In genomic region chr15:77740511-77741297, GRCm38 (mm10) we compare ENCODE assay signal across 15 mouse cellular contexts. TPM values are rescaled to one million over a fixed set of nuclear protein-coding genes. Genes with fewer than 3 reads are reported as not detected.
DNase-seq lines count a peak whose midpoint lies in the region; ATAC-seq and TF ChIP-seq lines count a peak whose summit lies in the region.
"Had no signal": no experiment of that assay in that cellular context is flagged by ENCODE, and none has a peak within 500 bp of the region (broad histone marks: within the 10 kb centered on the region; RNA-seq: fewer than 3 reads in every experiment).

No protein-coding gene starts in this region.

- no peaks in the 10 kb centered on the region for H3K9me3 ChIP-seq in heart, embryonic 11.5 days (replicated peaks; ENCODE audit: control insufficient read depth, low read length)
- H3K9me3 ChIP-seq in midbrain, postnatal 0 days (ENCODE audit: low read length) = no peaks in the 10 kb centered on the region
- no peaks in the 10 kb centered on the region for H3K9me3 ChIP-seq in midbrain, embryonic 13.5 days
- H3K9me3 ChIP-seq in intestine, postnatal 0 days (ENCODE audit: control insufficient read depth) = no peaks in the 10 kb centered on the region
- no peaks in the 10 kb centered on the region for H3K9me3 ChIP-seq in forebrain, embryonic 13.5 days (replicated peaks)
- H3K9me3 ChIP-seq: heart, embryonic 15.5 days; limb, embryonic 10.5 days; midbrain, embryonic 10.5 days had no signal

- no peak overlapping the region for H3K9ac ChIP-seq in heart, adult 2 months (ENCODE audit: low read depth, low read length)
- H3K9ac ChIP-seq in heart, embryonic 11.5 days (ENCODE audit: low read depth, low read length) = no peak overlapping the region
- H3K9ac ChIP-seq in midbrain, postnatal 0 days (replicated peaks; ENCODE audit: low read length, poor library complexity, severe bottlenecking) = no peak overlapping the region
- H3K9ac ChIP-seq in midbrain, embryonic 13.5 days (replicated peaks) = no peak overlapping the region
- no peak overlapping the region for H3K9ac ChIP-seq in intestine, postnatal 0 days (ENCODE audit: low read depth, low read length)
- no peak overlapping the region for H3K9ac ChIP-seq in forebrain, embryonic 13.5 days
- H3K9ac ChIP-seq: heart, embryonic 15.5 days had no signal

- H3K27me3 ChIP-seq in heart, adult 2 months (ENCODE audit: control insufficient read depth, insufficient read depth, low read length) = no peaks in the 10 kb centered on the region
- H3K27me3 ChIP-seq in heart, embryonic 11.5 days (ENCODE audit: control insufficient read depth, insufficient read depth, low read length) = no peaks in the 10 kb centered on the region; the same call in 1 of the 2 replicates
- no peaks in the 10 kb centered on the region for H3K27me3 ChIP-seq in midbrain, postnatal 0 days (ENCODE audit: insufficient read depth, low read length)
- no peaks in the 10 kb centered on the region for H3K27me3 ChIP-seq in midbrain, embryonic 13.5 days
- H3K27me3 ChIP-seq in intestine, postnatal 0 days (replicated peaks; ENCODE audit: control insufficient read depth, insufficient read depth, low read length) = peaks cover 9% of the 10 kb centered on the region
- no peaks in the 10 kb centered on the region for H3K27me3 ChIP-seq in forebrain, embryonic 13.5 days

- TF ChIP-seq POLR2A in heart, adult 2 months (IDR thresholded peaks at IDR 0.05; ENCODE audit: insufficient read depth, low read depth, low read length) = no peak

- intact Hi-C loops in heart, adult 2 months (cut with DNase I) = no loop called here

- no peak for ATAC-seq in heart, embryonic 11.5 days (replicated peaks; ENCODE audit: insufficient number of reproducible peaks, low FRiP score, low TSS enrichment)
- no peak for ATAC-seq in midbrain, postnatal 0 days (ENCODE audit: low FRiP score)
- ATAC-seq in midbrain, embryonic 13.5 days = no peak
- peak; percentile 84 for ATAC-seq in intestine, postnatal 0 days
- ATAC-seq in forebrain, embryonic 13.5 days = no peak

- TF ChIP-seq EP300 in heart, adult 2 months (IDR thresholded peaks at IDR 0.05; ENCODE audit: insufficient read depth, low read depth, low read length) = no peak

- no peak overlapping the region for H3K27ac ChIP-seq in heart, adult 2 months
- no peak overlapping the region for H3K27ac ChIP-seq in heart, embryonic 11.5 days (ENCODE audit: low read depth, low read length)
- no peak overlapping the region for H3K27ac ChIP-seq in midbrain, postnatal 0 days (ENCODE audit: low read depth, low read length)
- no peak overlapping the region for H3K27ac ChIP-seq in midbrain, embryonic 13.5 days
- H3K27ac ChIP-seq in intestine, postnatal 0 days (ENCODE audit: low read depth, low read length) = no peak overlapping the region
- H3K27ac ChIP-seq in forebrain, embryonic 13.5 days = no peak overlapping the region
- H3K27ac ChIP-seq: heart, embryonic 15.5 days; limb, embryonic 10.5 days; midbrain, embryonic 10.5 days had no signal

- WGBS in heart, adult 2 months = 79% methylated on average over 9 of the region's 9 CpGs
- 73% methylated on average over 9 of the region's 9 CpGs for WGBS in heart, embryonic 11.5 days (ENCODE audit: insufficient replicate concordance)
- WGBS in midbrain, postnatal 0 days = 82% methylated on average over 9 of the region's 9 CpGs
- WGBS in midbrain, embryonic 13.5 days = 80% methylated on average over 9 of the region's 9 CpGs
- WGBS in intestine, postnatal 0 days = 54% methylated on average over 9 of the region's 9 CpGs
- WGBS in forebrain, embryonic 13.5 days = 79% methylated on average over 9 of the region's 9 CpGs

- peak; percentile 53 for TF ChIP-seq CTCF in heart, adult 2 months (IDR thresholded peaks at IDR 0.05)
- peak; percentile 51 for TF ChIP-seq CTCF in midbrain, postnatal 0 days (IDR thresholded peaks at IDR 0.05)
- TF ChIP-seq CTCF in intestine, postnatal 0 days (IDR thresholded peaks at IDR 0.05; ENCODE audit: low read depth) = peak; percentile 74

- H3K4me3 ChIP-seq in heart, adult 2 months = no peak overlapping the region
- no peak overlapping the region for H3K4me3 ChIP-seq in heart, embryonic 11.5 days (ENCODE audit: low read depth, low read length)
- H3K4me3 ChIP-seq in midbrain, postnatal 0 days (ENCODE audit: low read depth, low read length) = no peak overlapping the region
- no peak overlapping the region for H3K4me3 ChIP-seq in midbrain, embryonic 13.5 days (replicated peaks)
- no peak overlapping the region for H3K4me3 ChIP-seq in intestine, postnatal 0 days (ENCODE audit: low read depth, low read length)
- no peak overlapping the region for H3K4me3 ChIP-seq in forebrain, embryonic 13.5 days
- H3K4me3 ChIP-seq: heart, embryonic 15.5 days; limb, embryonic 10.5 days; midbrain, embryonic 10.5 days had no signal

- no peaks in the 10 kb centered on the region for H3K36me3 ChIP-seq in heart, adult 2 months (ENCODE audit: control insufficient read depth, insufficient read depth, low read length)
- H3K36me3 ChIP-seq in heart, embryonic 11.5 days (ENCODE audit: control insufficient read depth, insufficient read depth, low read length) = no peaks in the 10 kb centered on the region
- no peaks in the 10 kb centered on the region for H3K36me3 ChIP-seq in midbrain, postnatal 0 days (ENCODE audit: insufficient read depth, low read length)
- no peaks in the 10 kb centered on the region for H3K36me3 ChIP-seq in midbrain, embryonic 13.5 days
- no peaks in the 10 kb centered on the region for H3K36me3 ChIP-seq in intestine, postnatal 0 days (ENCODE audit: control insufficient read depth, insufficient read depth)
- no peaks in the 10 kb centered on the region for H3K36me3 ChIP-seq in forebrain, embryonic 13.5 days (ENCODE audit: poor library complexity, severe bottlenecking)
- H3K36me3 ChIP-seq: heart, embryonic 15.5 days; limb, embryonic 10.5 days; midbrain, embryonic 10.5 days had no signal

- DNase-seq in heart, adult 2 months = no peak
- DNase-seq in midbrain, postnatal 0 days (ENCODE audit: low spot score) = no peak
- no peak for DNase-seq in right cerebral cortex, postnatal 14 days
- no peak for DNase-seq in thymus, postnatal 10 days (ENCODE audit: low spot score in 2 of 2)
- DNase-seq: adrenal gland, postnatal 10 days; cerebellum, postnatal 25 days; kidney, postnatal 10 days had no signal

- no peaks in the 10 kb centered on the region; the same call in 1 of the 2 replicates for H3K4me1 ChIP-seq in heart, adult 2 months (ENCODE audit: control insufficient read depth, insufficient read depth, low read length)
- no peaks in the 10 kb centered on the region for H3K4me1 ChIP-seq in heart, embryonic 11.5 days (ENCODE audit: control insufficient read depth, insufficient read depth, low read length)
- H3K4me1 ChIP-seq in midbrain, postnatal 0 days (ENCODE audit: insufficient read depth, low read length) = no peaks in the 10 kb centered on the region
- H3K4me1 ChIP-seq in midbrain, embryonic 13.5 days (replicated peaks) = no peaks in the 10 kb centered on the region
- no peaks in the 10 kb centered on the region for H3K4me1 ChIP-seq in intestine, postnatal 0 days (replicated peaks; ENCODE audit: control insufficient read depth, insufficient read depth, low read length)
- no peaks in the 10 kb centered on the region for H3K4me1 ChIP-seq in forebrain, embryonic 13.5 days
- H3K4me1 ChIP-seq: heart, embryonic 15.5 days; limb, embryonic 10.5 days had no signal

- no peaks in the 10 kb centered on the region for H3K79me2 ChIP-seq in heart, adult 2 months (replicated peaks; ENCODE audit: control insufficient read depth, insufficient read depth, low read length)

- H3K4me2 ChIP-seq in heart, embryonic 11.5 days = no peak overlapping the region
- H3K4me2 ChIP-seq in midbrain, postnatal 0 days (ENCODE audit: low read depth, low read length, poor library complexity, severe bottlenecking) = no peak overlapping the region
- H3K4me2 ChIP-seq in midbrain, embryonic 13.5 days (replicated peaks) = no peak overlapping the region
- H3K4me2 ChIP-seq in intestine, postnatal 0 days (replicated peaks; ENCODE audit: low read depth) = no peak overlapping the region
- H3K4me2 ChIP-seq in forebrain, embryonic 13.5 days = no peak overlapping the region
- H3K4me2 ChIP-seq: heart, embryonic 15.5 days had no signal

RNA-seq across cellular contexts. Expression of gene Apol9b, which starts 11.9 kb away (rescaled TPM):
- not detected for total RNA-seq in heart, adult 2 months (2021)
- 0.53 and 1.7 TPM in 2 replicates for polyA plus RNA-seq in heart, adult 2 months (2012; rRNA removed)
- 0.11 and 0.52 TPM in 2 replicates for polyA plus RNA-seq in heart, embryonic 11.5 days (2014; fragmentation: Nextera tagmentation; extraction: Ambion mirVana)
- total RNA-seq in midbrain, postnatal 0 days (2014; rRNA removed) = 0.33 TPM in 1 of 2 replicates, not detected in the other
- polyA plus RNA-seq in midbrain, postnatal 0 days (2015; fragmentation: Nextera tagmentation; extraction: Ambion mirVana) = 0.43 TPM in 1 of 2 replicates, not detected in the other
- not detected in 2 replicates for polyA plus RNA-seq in midbrain, embryonic 13.5 days (2015; fragmentation: Nextera tagmentation; extraction: Ambion mirVana)
- 3.2 and 4.1 TPM in 2 replicates for polyA plus RNA-seq in intestine, postnatal 0 days (2015; fragmentation: Nextera tagmentation; extraction: Ambion mirVana)
- polyA plus RNA-seq in forebrain, embryonic 13.5 days (2015; fragmentation: Nextera tagmentation; extraction: Ambion mirVana) = not detected in 2 replicates
- polyA plus RNA-seq: forebrain, embryonic 11.5 days; limb, embryonic 10.5 days; midbrain, embryonic 10.5 days had no signal

RNA-seq across cellular contexts. Expression of gene Apol8, which starts 16.1 kb away (rescaled TPM):
- total RNA-seq in heart, adult 2 months (2021) = under 1 TPM in 1 of 2 experiments, not detected in 1; 0.55 TPM
- polyA plus RNA-seq in heart, adult 2 months (2012; rRNA removed) = 0.06 TPM in 1 of 2 replicates, not detected in the other
- 0.67 and 0.89 TPM in 2 replicates for polyA plus RNA-seq in heart, embryonic 11.5 days (2014; fragmentation: Nextera tagmentation; extraction: Ambion mirVana)
- 0.19 TPM in 1 of 2 replicates, not detected in the other for total RNA-seq in midbrain, postnatal 0 days (2014; rRNA removed)
- polyA plus RNA-seq in midbrain, postnatal 0 days (2015; fragmentation: Nextera tagmentation; extraction: Ambion mirVana) = 0.36 and 0.55 TPM in 2 replicates
- 0.23 TPM in 1 of 2 replicates, not detected in the other for polyA plus RNA-seq in midbrain, embryonic 13.5 days (2015; fragmentation: Nextera tagmentation; extraction: Ambion mirVana)
- not detected in 2 replicates for polyA plus RNA-seq in intestine, postnatal 0 days (2015; fragmentation: Nextera tagmentation; extraction: Ambion mirVana)
- polyA plus RNA-seq in forebrain, embryonic 13.5 days (2015; fragmentation: Nextera tagmentation; extraction: Ambion mirVana) = 0.08 TPM in 1 of 2 replicates, not detected in the other
- polyA plus RNA-seq: heart, embryonic 15.5 days had no signal

RNA-seq across cellular contexts. Expression of gene Apol7e, which starts 42.0 kb away (rescaled TPM):
- total RNA-seq in heart, adult 2 months (2021) = under 1 TPM in 1 of 2 experiments, not detected in 1; 0.48 TPM
- 0.23 and 0.43 TPM in 2 replicates for polyA plus RNA-seq in heart, adult 2 months (2012; rRNA removed)
- polyA plus RNA-seq in heart, embryonic 11.5 days (2014; fragmentation: Nextera tagmentation; extraction: Ambion mirVana) = 0.13 TPM in 1 of 2 replicates, not detected in the other
- total RNA-seq in midbrain, postnatal 0 days (2014; rRNA removed) = not detected in 2 replicates
- not detected in 2 replicates for polyA plus RNA-seq in midbrain, postnatal 0 days (2015; fragmentation: Nextera tagmentation; extraction: Ambion mirVana)
- not detected in 2 replicates for polyA plus RNA-seq in midbrain, embryonic 13.5 days (2015; fragmentation: Nextera tagmentation; extraction: Ambion mirVana)
- 0.22 and 0.25 TPM in 2 replicates for polyA plus RNA-seq in intestine, postnatal 0 days (2015; fragmentation: Nextera tagmentation; extraction: Ambion mirVana)
- polyA plus RNA-seq in forebrain, embryonic 13.5 days (2015; fragmentation: Nextera tagmentation; extraction: Ambion mirVana) = not detected in 2 replicates
- polyA plus RNA-seq: forebrain, embryonic 11.5 days; limb, embryonic 10.5 days; midbrain, embryonic 10.5 days had no signal
